In genomic region chr11:61277937-61278336, GRCm38 (mm10) we compare ENCODE assay signal across 11 mouse cellular contexts.
"Had no signal": no experiment of that assay in that cellular context is flagged by ENCODE, and none has a peak within 500 bp of the region (broad histone marks: within the 10 kb centered on the region; RNA-seq: fewer than 3 reads in every experiment).

No protein-coding gene starts in this region.

- H3K27ac ChIP-seq: left cerebral cortex, adult 2 months; limb, embryonic 13.5 days; liver, embryonic 12.5 days; midbrain, embryonic 12.5 days had no signal

- H3K27me3 ChIP-seq: limb, embryonic 13.5 days; liver, embryonic 12.5 days; midbrain, embryonic 12.5 days had no signal

- H3K36me3 ChIP-seq: limb, embryonic 13.5 days; liver, embryonic 12.5 days; midbrain, embryonic 12.5 days had no signal

- H3K9ac ChIP-seq: limb, embryonic 13.5 days; liver, embryonic 12.5 days; midbrain, embryonic 12.5 days had no signal

- H3K9me3 ChIP-seq: limb, embryonic 13.5 days; liver, embryonic 12.5 days; midbrain, embryonic 12.5 days had no signal

- ATAC-seq: intestine, embryonic 16.5 days; liver, embryonic 12.5 days; midbrain, embryonic 16.5 days had no signal

- H3K4me2 ChIP-seq: limb, embryonic 13.5 days; liver, embryonic 12.5 days; midbrain, embryonic 12.5 days had no signal

- H3K4me3 ChIP-seq: left cerebral cortex, adult 2 months; limb, embryonic 13.5 days; liver, embryonic 12.5 days; midbrain, embryonic 12.5 days had no signal

- DNase-seq: kidney, adult 2 months; kidney, postnatal 25 days; right cerebral cortex, adult 18-20 months; right cerebral cortex, postnatal 25 days; thymus, postnatal 36 days had no signal

- H3K4me1 ChIP-seq: midbrain, embryonic 12.5 days had no signal
